Mouse (Mus musculus): ENCODE measurements around the gene Mcrip2. TPM values are rescaled to one million over a fixed set of nuclear protein-coding genes. Genes with fewer than 3 reads are reported as not detected.

Mcrip2 gene
- total and polyA plus RNA-seq, 2 experiments from 2014 or later = 10.3 to 32.5 TPM

- TF ChIP-seq CTCF (IDR thresholded peaks at IDR 0.05; ENCODE audit: low read depth) = no peak
- H3K4me2 ChIP-seq (ENCODE audit: low read depth) = peak overlapping the region; percentile 89
- no peak overlapping the region for H3K27ac ChIP-seq (ENCODE audit: low read depth, low read length)
- no peak overlapping the region for H3K9ac ChIP-seq
- ATAC-seq (no peak), DNase-seq (no peak)
- peaks cover 29% of the 10 kb centered on the region for H3K36me3 ChIP-seq (ENCODE audit: insufficient read depth)
- H3K9me3 ChIP-seq (ENCODE audit: low read length) = no peaks in the 10 kb centered on the region
- no peaks in the 10 kb centered on the region for H3K27me3 ChIP-seq (ENCODE audit: insufficient read depth, low read length)
- peaks cover 42% of the 10 kb centered on the region for H3K4me1 ChIP-seq (ENCODE audit: insufficient read depth)
- peak overlapping the region; percentile 59 for H3K4me3 ChIP-seq (ENCODE audit: low read depth, low read length)
- 90% methylated on average over 12 of the region's 12 CpGs for WGBS
Observed at GRCm38 (mm10) chr17:25834595-25835222, 33.9 kb downstream of the Mcrip2 start.

- no peak for TF ChIP-seq CTCF (IDR thresholded peaks at IDR 0.05; ENCODE audit: low read depth)
- H3K4me1 ChIP-seq (ENCODE audit: insufficient read depth) = peaks cover 44% of the 10 kb centered on the region
- WGBS = 47% methylated on average over 6 of the region's 6 CpGs
Observed at GRCm38 (mm10) chr17:25833961-25834594, 34.5 kb downstream of the Mcrip2 start.

GRCm38 (mm10) chr17:25833291-25833663, 35.3 kb downstream of the Mcrip2 start, which contains the start of gene Stub1:
TSS of gene Stub1 (minus strand) at chr17:25833404.
- TF ChIP-seq CTCF (IDR thresholded peaks at IDR 0.05; ENCODE audit: low read depth) = no peak
- 2% methylated on average over 24 of the region's 24 CpGs for WGBS
- H3K4me1 ChIP-seq (ENCODE audit: insufficient read depth) = peaks cover 46% of the 10 kb centered on the region
- H3K9me3 ChIP-seq (ENCODE audit: low read length) = no peaks in the 10 kb centered on the region
- H3K9ac ChIP-seq = peak within 1 kb of the TSS; percentile 76
- no peaks in the 10 kb centered on the region for H3K27me3 ChIP-seq (ENCODE audit: insufficient read depth, low read length)
- peak within 1 kb of the TSS; percentile 93 for H3K27ac ChIP-seq (ENCODE audit: low read depth, low read length)
- DNase-seq (no peak), ATAC-seq (peak; percentile 48)
- H3K4me3 ChIP-seq (ENCODE audit: low read depth, low read length) = peak within 1 kb of the TSS; percentile 59
- H3K4me2 ChIP-seq (ENCODE audit: low read depth) = peak within 1 kb of the TSS; percentile 89
- peaks cover 18% of the 10 kb centered on the region for H3K36me3 ChIP-seq (ENCODE audit: insufficient read depth)

More at GRCm38 (mm10) chr17:25833961-25834594, 34.5 kb downstream of the Mcrip2 start:
- no peak for ATAC-seq
- DNase-seq = no peak
- H3K36me3 ChIP-seq (ENCODE audit: insufficient read depth) = peaks cover 23% of the 10 kb centered on the region
- no peaks in the 10 kb centered on the region for H3K9me3 ChIP-seq (ENCODE audit: low read length)
- peak overlapping the region; percentile 59 for H3K4me3 ChIP-seq (ENCODE audit: low read depth, low read length)
- H3K4me2 ChIP-seq (ENCODE audit: low read depth) = peak overlapping the region; percentile 89
- no peak overlapping the region for H3K9ac ChIP-seq
- H3K27ac ChIP-seq (ENCODE audit: low read depth, low read length) = peak overlapping the region; percentile 93
- no peaks in the 10 kb centered on the region for H3K27me3 ChIP-seq (ENCODE audit: insufficient read depth, low read length)

GRCm38 (mm10) chr17:25832436-25833290, 35.9 kb downstream of the Mcrip2 start:
- Histone ChIP-seq H3K4me1 (ENCODE audit: insufficient read depth) (peaks cover 45% of the 10 kb centered on the region), H3K36me3 (ENCODE audit: insufficient read depth) (peaks cover 19% of the 10 kb centered on the region), H3K9me3 (ENCODE audit: low read length) (no peaks in the 10 kb centered on the region), H3K27me3 (ENCODE audit: insufficient read depth, low read length) (no peaks in the 10 kb centered on the region), H3K9ac (peak overlapping the region; percentile 76), H3K4me3 (ENCODE audit: low read depth, low read length) (peak overlapping the region; percentile 59), H3K27ac (ENCODE audit: low read depth, low read length) (peak overlapping the region; percentile 93), H3K4me2 (ENCODE audit: low read depth) (peak overlapping the region; percentile 89)
- WGBS = under 1% methylated on average over 70 of the region's 77 CpGs
- TF ChIP-seq CTCF (IDR thresholded peaks at IDR 0.05; ENCODE audit: low read depth) = no peak; the same call in 1 of the 2 replicates
- ATAC-seq (peak; percentile 89), DNase-seq (peak; percentile 98)

GRCm38 (mm10) chr17:25831451-25832281, 36.9 kb downstream of the Mcrip2 start:
- Histone ChIP-seq H3K4me3 (ENCODE audit: low read depth, low read length) (peak overlapping the region; percentile 59), H3K9me3 (ENCODE audit: low read length) (no peaks in the 10 kb centered on the region), H3K36me3 (ENCODE audit: insufficient read depth) (peaks cover 29% of the 10 kb centered on the region), H3K9ac (peak overlapping the region; percentile 76), H3K4me1 (ENCODE audit: insufficient read depth) (peaks cover 38% of the 10 kb centered on the region), H3K27ac (ENCODE audit: low read depth, low read length) (peak overlapping the region; percentile 93; the same call in 1 of the 2 replicates), H3K4me2 (ENCODE audit: low read depth) (peak overlapping the region; percentile 89), H3K27me3 (ENCODE audit: insufficient read depth, low read length) (no peaks in the 10 kb centered on the region)
- WGBS = 61% methylated on average over 21 of the region's 21 CpGs
- ATAC-seq (no peak), DNase-seq (no peak)
- TF ChIP-seq CTCF (IDR thresholded peaks at IDR 0.05; ENCODE audit: low read depth) = no peak

- H3K27ac ChIP-seq (ENCODE audit: low read depth, low read length) = no peak overlapping the region
- no peaks in the 10 kb centered on the region for H3K9me3 ChIP-seq (ENCODE audit: low read length)
- H3K4me1 ChIP-seq (ENCODE audit: insufficient read depth) = peaks cover 31% of the 10 kb centered on the region
- no peak overlapping the region for H3K9ac ChIP-seq
- DNase-seq = no peak
- no peak overlapping the region for H3K4me3 ChIP-seq (ENCODE audit: low read depth, low read length)
- H3K27me3 ChIP-seq (ENCODE audit: insufficient read depth, low read length) = no peaks in the 10 kb centered on the region
- WGBS = 86% methylated on average over 14 of the region's 14 CpGs
- H3K4me2 ChIP-seq (ENCODE audit: low read depth) = peak overlapping the region; percentile 89; the same call in 1 of the 2 replicates
- TF ChIP-seq CTCF (IDR thresholded peaks at IDR 0.05; ENCODE audit: low read depth) = no peak
- peaks cover 36% of the 10 kb centered on the region for H3K36me3 ChIP-seq (ENCODE audit: insufficient read depth)
- no peak for ATAC-seq
Observed at GRCm38 (mm10) chr17:25830806-25831431, 37.6 kb downstream of the Mcrip2 start.
